Mouse (Mus musculus): ENCODE data around the gene Ifnk.

DNA sequence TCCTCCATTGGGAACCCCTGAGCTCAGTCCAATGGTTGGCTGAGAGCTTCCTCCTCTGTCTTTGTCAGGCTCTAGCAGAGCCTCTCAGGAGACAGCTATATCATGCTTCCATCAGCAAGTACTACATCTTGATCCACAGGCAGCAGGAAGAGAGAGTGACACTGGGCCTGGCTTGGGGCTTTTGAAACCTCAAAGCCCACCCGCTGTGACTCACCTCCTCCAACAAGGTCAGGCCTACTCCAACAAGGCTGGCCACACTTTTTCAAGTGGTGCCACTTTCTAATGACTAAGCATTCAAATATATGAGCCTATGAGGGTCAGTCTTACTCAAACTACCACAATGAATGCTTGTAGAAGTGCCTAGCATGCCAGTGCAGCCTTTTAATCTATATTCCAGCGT is 20.6 kb downstream of the Ifnk start:
- TF ChIP-seq CTCF (IDR thresholded peaks at IDR 0.05; ENCODE audit: low read depth) (no peak), EP300 (IDR thresholded peaks at IDR 0.05; ENCODE audit: low read depth) (no peak)
